Mouse (Mus musculus): ENCODE data around the gene Zscan2. TPM values are rescaled to one million over a fixed set of nuclear protein-coding genes. Genes with fewer than 3 reads are reported as not detected.

Gene Zscan2
- total and polyA plus RNA-seq, 3 experiments = 0.82 to 3.7 (median 1.7) TPM

- TF ChIP-seq CHD2 (IDR thresholded peaks at IDR 0.05; ENCODE audit: low read length) (no peak), SIN3A (IDR thresholded peaks at IDR 0.05; ENCODE audit: low read length) (no peak), E2F4 (IDR thresholded peaks at IDR 0.05; ENCODE audit: insufficient replicate concordance, low read depth, low read length) (no peak), NELFE (IDR thresholded peaks at IDR 0.05; ENCODE audit: low read depth, low read length) (no peak), MAX (IDR thresholded peaks at IDR 0.05; ENCODE audit: low read length) (no peak), ZNF384 (IDR thresholded peaks at IDR 0.05; ENCODE audit: low read depth, low read length) (no peak), MAZ (IDR thresholded peaks at IDR 0.05; ENCODE audit: low read depth, low read length) (no peak), MAFK (IDR thresholded peaks at IDR 0.05; ENCODE audit: insufficient replicate concordance, low read length) (no peak), RAD21 (IDR thresholded peaks at IDR 0.05; ENCODE audit: low read depth, low read length) (no peak), USF1 (IDR thresholded peaks at IDR 0.05; ENCODE audit: low read depth, low read length) (no peak), POLR2AphosphoS2 (IDR thresholded peaks at IDR 0.05; ENCODE audit: low read depth, low read length) (no peak), RCOR1 (conservative IDR thresholded peaks at IDR 0.05; ENCODE audit: low read depth, low read length) (no peak), NRF1 (IDR thresholded peaks at IDR 0.05; ENCODE audit: low read depth, low read length) (no peak), ETS1 (conservative IDR thresholded peaks at IDR 0.05; ENCODE audit: low read depth, low read length) (no peak), TBP (conservative IDR thresholded peaks at IDR 0.05; ENCODE audit: low read depth, low read length) (no peak)
- peaks cover 45 to 73% of the 10 kb centered on the region in 2 experiments for H3K36me3 ChIP-seq (replicated peaks in 1 of 2; ENCODE audit: control insufficient read depth in 1 of 2, insufficient read depth in 1 of 2, low read length in 1 of 2)
- in situ Hi-C loops (cut with MboI; ENCODE audit: low pct_ligation_motif_present, low pct_unique_long_range_greater_than_20kb, low sequenced_read_pairs) (loop anchor here (25.0 kb wide), 1 partner anchor 415 kb away; no protein-coding TSS in a partner anchor), dilution Hi-C loops (cut with MboI; ENCODE audit: extremely low pct_ligation_motif_present, extremely low pct_unique_long_range_greater_than_20kb, low sequenced_read_pairs) (no loop called here)
- DNase-seq (ENCODE audit: extremely low read depth) = no peak
- H3K79me2 ChIP-seq (replicated peaks; ENCODE audit: control insufficient read depth, extremely low read depth, insufficient read depth, poor library complexity, severe bottlenecking) = peaks cover 13% of the 10 kb centered on the region
- H3K4me2 ChIP-seq (ENCODE audit: insufficient read depth, low read depth, poor library complexity, severe bottlenecking) = no peak overlapping the region
- H3K27me3 ChIP-seq (replicated peaks) = no peaks in the 10 kb centered on the region
- H3K27ac ChIP-seq (ENCODE audit: insufficient read depth, low read depth) = no peak overlapping the region
- no peak overlapping the region for H3K4me3 ChIP-seq (replicated peaks in 1 of 3; ENCODE audit: low read depth in 2 of 3, low read length in 2 of 3, poor library complexity in 1 of 3)
- H3K9me3 ChIP-seq (replicated peaks; ENCODE audit: low read length) = no peaks in the 10 kb centered on the region
- H3K9ac ChIP-seq (ENCODE audit: insufficient read depth, low read depth) = no peak overlapping the region
- H3K4me1 ChIP-seq (ENCODE audit: control insufficient read depth in 1 of 2, insufficient read depth in 2 of 2) = peaks cover 3 to 35% of the 10 kb centered on the region in 2 experiments; a peak in 3 of 4 replicates
Observed at GRCm38 (mm10) chr7:80897721-80898120, 37.0 kb downstream of the Zscan2 start.

- Histone ChIP-seq H3K4me2 (ENCODE audit: insufficient read depth, low read depth, poor library complexity, severe bottlenecking) (peak within 1 kb of the TSS; percentile 95), H3K9ac (ENCODE audit: insufficient read depth, low read depth) (peak within 1 kb of the TSS; percentile 97), H3K4me3 (replicated peaks in 1 of 3; ENCODE audit: low read depth in 2 of 3, low read length in 2 of 3, poor library complexity in 1 of 3) (peak within 1 kb of the TSS; percentile 85 to 97 (median 89)), H3K36me3 (replicated peaks in 1 of 2; ENCODE audit: control insufficient read depth in 1 of 2, insufficient read depth in 1 of 2, low read length in 1 of 2) (peaks cover 31 to 73% of the 10 kb centered on the region in 2 experiments), H3K27ac (ENCODE audit: insufficient read depth, low read depth) (peak within 1 kb of the TSS; percentile 60; the same call in 1 of the 2 replicates), H3K9me3 (replicated peaks; ENCODE audit: low read length) (no peaks in the 10 kb centered on the region), H3K79me2 (replicated peaks; ENCODE audit: control insufficient read depth, extremely low read depth, insufficient read depth, poor library complexity, severe bottlenecking) (peaks cover 13% of the 10 kb centered on the region), H3K4me1 (ENCODE audit: control insufficient read depth in 1 of 2, insufficient read depth in 2 of 2) (peaks cover 3 to 35% of the 10 kb centered on the region in 2 experiments; a peak in 3 of 4 replicates), H3K27me3 (replicated peaks) (no peaks in the 10 kb centered on the region)
- peak; percentile 93 for DNase-seq (ENCODE audit: extremely low read depth)
- in situ Hi-C loops (cut with MboI; ENCODE audit: low pct_ligation_motif_present, low pct_unique_long_range_greater_than_20kb, low sequenced_read_pairs) (no loop called here), dilution Hi-C loops (cut with MboI; ENCODE audit: extremely low pct_ligation_motif_present, extremely low pct_unique_long_range_greater_than_20kb, low sequenced_read_pairs) (no loop called here)
- TF ChIP-seq MEF2A (IDR thresholded peaks at IDR 0.05; ENCODE audit: borderline replicate concordance, low read depth, low read length) (peak; percentile 17; the same call in 1 of the 2 replicates), ETS1 (conservative IDR thresholded peaks at IDR 0.05; ENCODE audit: low read depth, low read length) (no peak), CHD1 (IDR thresholded peaks at IDR 0.05; ENCODE audit: low read depth, low read length) (no peak), ELF1 (IDR thresholded peaks at IDR 0.05; ENCODE audit: low read depth, low read length) (peak; percentile 99), EP300 (IDR thresholded peaks at IDR 0.05; ENCODE audit: low read length) (no peak), MAZ (IDR thresholded peaks at IDR 0.05; ENCODE audit: low read depth, low read length) (no peak), MAFK (IDR thresholded peaks at IDR 0.05; ENCODE audit: insufficient replicate concordance, low read length) (no peak), KAT2A (IDR thresholded peaks at IDR 0.05; ENCODE audit: insufficient replicate concordance, low read length) (peak; percentile 71; the same call in 1 of the 2 replicates), RCOR1 (conservative IDR thresholded peaks at IDR 0.05; ENCODE audit: low read depth, low read length) (no peak), RAD21 (IDR thresholded peaks at IDR 0.05; ENCODE audit: low read depth, low read length) (no peak), ZNF384 (IDR thresholded peaks at IDR 0.05; ENCODE audit: low read depth, low read length) (no peak), SIN3A (IDR thresholded peaks at IDR 0.05; ENCODE audit: low read length) (peak; percentile 94), ZKSCAN1 (IDR thresholded peaks at IDR 0.05; ENCODE audit: borderline replicate concordance, low read depth, low read length) (no peak), NELFE (IDR thresholded peaks at IDR 0.05; ENCODE audit: low read depth, low read length) (peak; percentile 95), MAX (IDR thresholded peaks at IDR 0.05; ENCODE audit: low read length) (peak; percentile 40; the same call in 1 of the 2 replicates), POLR2A (IDR thresholded peaks at IDR 0.05; ENCODE audit: low read depth, low read length) (peak; percentile 89), ZMIZ1 (IDR thresholded peaks at IDR 0.05; ENCODE audit: low read depth, low read length) (peak; percentile 63; the same call in 1 of the 2 replicates), TCF12 (IDR thresholded peaks at IDR 0.05; ENCODE audit: low read depth, low read length) (peak; percentile 63), PAX5 (IDR thresholded peaks at IDR 0.05; ENCODE audit: low read length) (no peak), TBP (conservative IDR thresholded peaks at IDR 0.05; ENCODE audit: low read depth, low read length) (peak; percentile 71; the same call in 1 of the 2 replicates), MXI1 (IDR thresholded peaks at IDR 0.05; ENCODE audit: low read depth, low read length) (peak; percentile 95), ZC3H11A (IDR thresholded peaks at IDR 0.05; ENCODE audit: low read depth, low read length) (no peak), CHD2 (IDR thresholded peaks at IDR 0.05; ENCODE audit: low read length) (peak; percentile 99), BHLHE40 (IDR thresholded peaks at IDR 0.05; ENCODE audit: low read depth, low read length) (0 out of 2 replicates have a peak, but pooled peaks have one; percentile 4), POLR2AphosphoS2 (IDR thresholded peaks at IDR 0.05; ENCODE audit: low read depth, low read length) (peak; percentile 92), IRF4 (IDR thresholded peaks at IDR 0.05; ENCODE audit: low read depth, low read length) (no peak; the same call in 1 of the 2 replicates)
Observed at GRCm38 (mm10) chr7:80900944-80901501, 40.3 kb downstream of the Zscan2 start, which contains the start of gene Wdr73. Wdr73 (minus strand) TSS chr7:80901269.

All from CH12.LX (cell line).